13 mouse cellular contexts compared by ENCODE assay signal in genomic region chr1:36874874-36875561, GRCm38 (mm10).
A peak's percentile ranks its signal among the peaks of the same experiment; 100 is the strongest.
DNase-seq lines count a peak whose midpoint lies in the region; ATAC-seq lines count a peak whose summit lies in the region.
"Had no signal": no experiment of that assay in that cellular context is flagged by ENCODE, and none has a peak within 500 bp of the region (broad histone marks: within the 10 kb centered on the region; RNA-seq: fewer than 3 reads in every experiment).

No protein-coding gene starts in this region.

- no peaks in the 10 kb centered on the region for H3K9me3 ChIP-seq in forebrain, embryonic 14.5 days (replicated peaks; ENCODE audit: control insufficient read depth, low read length)
- H3K9me3 ChIP-seq: forebrain, embryonic 10.5 days; stomach, embryonic 15.5 days had no signal

- peaks cover 14% of the 10 kb centered on the region for H3K4me1 ChIP-seq in brown adipose tissue, adult 24 weeks (ENCODE audit: control insufficient read depth, insufficient read depth, insufficient read length, low read length)
- H3K4me1 ChIP-seq in forebrain, embryonic 14.5 days (ENCODE audit: control insufficient read depth, insufficient read depth, low read length), result no peaks in the 10 kb centered on the region
- H3K4me1 ChIP-seq: stomach, embryonic 15.5 days had no signal

- peak overlapping the region; percentile 90 for H3K27ac ChIP-seq in brown adipose tissue, adult 24 weeks (replicated peaks; ENCODE audit: low read depth, low read length)
- no peak overlapping the region for H3K27ac ChIP-seq in forebrain, embryonic 14.5 days (ENCODE audit: low read depth, low read length)
- H3K27ac ChIP-seq: forebrain, embryonic 10.5 days; stomach, embryonic 15.5 days had no signal

- DNase-seq in gastrocnemius, adult 18-20 months (ENCODE audit: low spot score), result peak; percentile 47
- no peak for DNase-seq in gastrocnemius, postnatal 4 days (ENCODE audit: low spot score in 2 of 2)
- peak; percentile 37 for DNase-seq in 3T3-L1 (ENCODE audit: low read depth, low spot score)
- peak; percentile 50 for DNase-seq in lung, postnatal 25 days (ENCODE audit: low spot score)
- DNase-seq in forebrain, embryonic 14.5 days (ENCODE audit: low spot score), result no peak
- no peak for DNase-seq in thymus, postnatal 14 days
- DNase-seq in layer of hippocampus, adult 18-20 months (ENCODE audit: low spot score in 2 of 2), result no peak
- DNase-seq: kidney, adult 11 months; lung, embryonic 14.5 days; right cerebral cortex, adult 18-20 months had no signal

- no peak overlapping the region for H3K4me3 ChIP-seq in brown adipose tissue, adult 24 weeks (ENCODE audit: insufficient read depth, low read depth, low read length)
- H3K4me3 ChIP-seq in forebrain, embryonic 14.5 days (ENCODE audit: low read depth, low read length), result no peak overlapping the region
- H3K4me3 ChIP-seq: forebrain, embryonic 10.5 days; stomach, embryonic 15.5 days had no signal

- H3K9ac ChIP-seq in forebrain, embryonic 14.5 days (ENCODE audit: low read length), result no peak overlapping the region
- H3K9ac ChIP-seq: lung, embryonic 14.5 days; stomach, embryonic 15.5 days had no signal

- H3K4me2 ChIP-seq in forebrain, embryonic 14.5 days (ENCODE audit: low read length), result no peak overlapping the region
- H3K4me2 ChIP-seq: lung, embryonic 14.5 days; stomach, embryonic 15.5 days had no signal

- peaks cover 15% of the 10 kb centered on the region; the same call in 1 of the 2 replicates for H3K36me3 ChIP-seq in forebrain, embryonic 14.5 days (ENCODE audit: control insufficient read depth, insufficient read depth, low read length)
- H3K36me3 ChIP-seq: stomach, embryonic 15.5 days had no signal

- no peak for ATAC-seq in forebrain, embryonic 14.5 days

- WGBS in forebrain, embryonic 14.5 days, result 81% methylated on average over 8 of the region's 8 CpGs

- no peaks in the 10 kb centered on the region for H3K27me3 ChIP-seq in forebrain, embryonic 14.5 days (replicated peaks; ENCODE audit: control insufficient read depth, insufficient read depth, low read length)
- H3K27me3 ChIP-seq: stomach, embryonic 15.5 days had no signal

Comparison
In these comparisons a context has a peak if more than half of its experiments do, and no peak if none do; other contexts are left out.
1. DNase-seq: peak in gastrocnemius, adult 18-20 months (single experiment), 3T3-L1 (single experiment) and lung, postnatal 25 days (single experiment); none in gastrocnemius, postnatal 4 days (0 of 2), forebrain, embryonic 14.5 days (single experiment), thymus, postnatal 14 days (single experiment) and layer of hippocampus, adult 18-20 months (0 of 2).